Mouse (Mus musculus): ENCODE data around the gene C1qtnf4.

- TF ChIP-seq POLR2A (IDR thresholded peaks at IDR 0.05; ENCODE audit: insufficient read depth, low read depth, low read length): no peak
- TF ChIP-seq CTCF (IDR thresholded peaks at IDR 0.05): no peak
Measured at GRCm38 (mm10) chr2:90932273-90932672, 46.6 kb downstream of the C1qtnf4 start.

All from heart, adult 2 months (tissue).